Mouse (Mus musculus): ENCODE results near the gene 2310061I04Rik.

DNA sequence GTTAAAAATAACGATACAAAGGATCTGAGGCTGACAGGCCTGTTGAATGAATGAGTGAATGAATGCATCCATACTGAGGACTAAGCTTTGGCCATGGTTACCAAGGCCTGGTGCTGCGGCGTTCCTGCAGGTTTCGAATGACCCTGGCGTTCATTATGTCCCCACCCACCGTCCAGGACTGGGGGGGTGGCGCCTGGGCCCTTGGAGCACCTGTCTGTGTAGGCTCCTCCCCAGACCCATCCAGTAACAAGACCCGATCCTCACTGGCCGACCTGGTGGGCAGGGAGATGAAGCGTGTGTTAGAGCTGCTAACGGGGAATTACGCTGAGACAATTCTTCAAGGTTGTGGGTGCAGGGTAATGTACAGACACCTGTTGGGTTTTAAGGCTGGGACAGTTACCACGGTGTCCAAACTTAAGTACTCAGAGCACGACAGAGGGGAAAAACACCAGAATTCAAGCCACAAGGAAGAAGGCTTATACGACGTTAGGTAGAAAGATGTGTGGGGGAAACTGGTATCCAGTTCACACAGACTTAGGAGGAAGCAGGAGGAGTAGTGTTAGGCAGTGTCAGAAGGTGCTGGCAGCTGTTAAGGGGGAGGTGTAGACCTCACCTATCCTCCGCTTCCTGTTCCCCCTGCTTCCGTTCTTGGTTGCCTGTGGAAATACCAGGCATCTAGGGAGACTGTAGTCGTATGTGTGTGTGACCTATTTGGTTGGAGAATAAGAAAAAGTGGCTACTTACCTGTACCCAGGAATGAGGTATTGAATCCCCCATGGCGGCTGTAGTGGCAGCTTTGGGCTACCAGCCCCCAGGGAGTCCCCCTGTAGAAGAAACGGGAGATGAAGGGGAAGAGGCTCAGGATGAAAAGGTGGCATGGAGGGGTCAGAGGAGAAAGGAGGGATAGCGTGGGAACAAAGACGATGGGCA, 678 bp upstream of the 2310061I04Rik start:
- TF ChIP-seq POLR2A (IDR thresholded peaks at IDR 0.05; ENCODE audit: control insufficient read depth, extremely low read depth, insufficient read depth, low read length, poor library complexity) (no peak), CTCF (IDR thresholded peaks at IDR 0.05; ENCODE audit: borderline replicate concordance, control insufficient read depth, extremely low read depth, insufficient read depth, low read length, poor library complexity) (no peak)

All from thymus, adult 2 months (tissue).